Comparison of ENCODE assay signal across 19 mouse cellular contexts in genomic region chr1:179632746-179633413, GRCm38 (mm10). TPM values are rescaled to one million over a fixed set of nuclear protein-coding genes. Genes with fewer than 3 reads are reported as not detected.
DNase-seq lines count a peak whose midpoint lies in the region; ATAC-seq and TF ChIP-seq lines count a peak whose summit lies in the region.
"Had no signal": no experiment of that assay in that cellular context is flagged by ENCODE, and none has a peak within 500 bp of the region (broad histone marks: within the 10 kb centered on the region; RNA-seq: fewer than 3 reads in every experiment).

No protein-coding gene starts in this region.

- peak; percentile 81 for DNase-seq in heart, adult 11 months
- no peak for DNase-seq in heart, adult 2 months
- DNase-seq in thymus, adult 2 months = no peak
- no peak for DNase-seq in thymus, postnatal 10 days (ENCODE audit: low spot score in 2 of 2)
- no peak for DNase-seq in kidney, adult 18-20 months
- DNase-seq: cerebellum, adult 11-12 months; gastrocnemius, postnatal 10 days had no signal

- H3K27ac ChIP-seq in heart, adult 2 months = no peak overlapping the region
- H3K27ac ChIP-seq in thymus, adult 2 months (ENCODE audit: control insufficient read depth, insufficient read depth, low read length) = no peak overlapping the region
- H3K27ac ChIP-seq in forebrain, embryonic 12.5 days = no peak overlapping the region
- H3K27ac ChIP-seq: embryonic facial prominence, embryonic 10.5 days; forebrain, embryonic 10.5 days; forebrain, embryonic 15.5 days; hindbrain, embryonic 10.5 days; hindbrain, embryonic 14.5 days had no signal

- H3K4me2 ChIP-seq in forebrain, embryonic 12.5 days = no peak overlapping the region
- H3K4me2 ChIP-seq: forebrain, embryonic 15.5 days; hindbrain, embryonic 14.5 days had no signal

- no peaks in the 10 kb centered on the region for H3K4me1 ChIP-seq in heart, adult 2 months (ENCODE audit: control insufficient read depth, insufficient read depth, low read length)
- H3K4me1 ChIP-seq in thymus, adult 2 months (replicated peaks; ENCODE audit: control insufficient read depth, insufficient read depth, low read length) = no peaks in the 10 kb centered on the region
- H3K4me1 ChIP-seq in forebrain, embryonic 12.5 days = no peaks in the 10 kb centered on the region
- H3K4me1 ChIP-seq: embryonic facial prominence, embryonic 10.5 days; forebrain, embryonic 15.5 days; hindbrain, embryonic 10.5 days had no signal

- TF ChIP-seq CTCF in heart, adult 2 months (IDR thresholded peaks at IDR 0.05) = no peak
- TF ChIP-seq CTCF in thymus, adult 2 months (IDR thresholded peaks at IDR 0.05; ENCODE audit: borderline replicate concordance, control insufficient read depth, extremely low read depth, insufficient read depth, low read length, poor library complexity) = 0 out of 2 replicates have a peak, but pooled peaks have one; percentile 21

- H3K27me3 ChIP-seq in heart, adult 2 months (ENCODE audit: control insufficient read depth, insufficient read depth, low read length) = no peaks in the 10 kb centered on the region
- no peaks in the 10 kb centered on the region for H3K27me3 ChIP-seq in thymus, adult 2 months (ENCODE audit: control insufficient read depth, insufficient read depth, low read length)
- H3K27me3 ChIP-seq in forebrain, embryonic 12.5 days = no peaks in the 10 kb centered on the region
- H3K27me3 ChIP-seq: CH12.LX; forebrain, embryonic 15.5 days; Patski had no signal

- no peak for TF ChIP-seq EP300 in heart, adult 2 months (IDR thresholded peaks at IDR 0.05; ENCODE audit: insufficient read depth, low read depth, low read length)

- no peak overlapping the region for H3K4me3 ChIP-seq in heart, adult 2 months
- no peak overlapping the region for H3K4me3 ChIP-seq in thymus, adult 2 months (ENCODE audit: control insufficient read depth, insufficient read depth, low read length)
- no peak overlapping the region for H3K4me3 ChIP-seq in forebrain, embryonic 12.5 days (replicated peaks)
- H3K4me3 ChIP-seq: embryonic facial prominence, embryonic 10.5 days; erythroblast, embryonic 14.5 days; forebrain, embryonic 10.5 days; forebrain, embryonic 15.5 days; hindbrain, embryonic 10.5 days had no signal

- peak; percentile 40; the same call in 1 of the 2 replicates for ATAC-seq in granulocyte monocyte progenitor cell, adult 5-6 weeks (replicated peaks; ENCODE audit: poor library complexity, severe bottlenecking)
- ATAC-seq in forebrain, embryonic 12.5 days (ENCODE audit: low FRiP score) = no peak
- ATAC-seq: activated CD4-positive, CD25-positive, alpha-beta regulatory T cell, adult 4 months; forebrain, embryonic 15.5 days; intestine, embryonic 16.5 days; Patski had no signal

- intact Hi-C loops in heart, adult 2 months (cut with DNase I) = no loop called here

- H3K9ac ChIP-seq in heart, adult 2 months (ENCODE audit: low read depth, low read length) = no peak overlapping the region
- H3K9ac ChIP-seq in forebrain, embryonic 12.5 days = no peak overlapping the region
- H3K9ac ChIP-seq: forebrain, embryonic 15.5 days; hindbrain, embryonic 14.5 days had no signal

- no peaks in the 10 kb centered on the region for H3K36me3 ChIP-seq in heart, adult 2 months (ENCODE audit: control insufficient read depth, insufficient read depth, low read length)
- no peaks in the 10 kb centered on the region for H3K36me3 ChIP-seq in thymus, adult 2 months (ENCODE audit: control insufficient read depth, insufficient read depth, low read length)
- H3K36me3 ChIP-seq in forebrain, embryonic 12.5 days (replicated peaks) = no peaks in the 10 kb centered on the region
- H3K36me3 ChIP-seq: embryonic facial prominence, embryonic 10.5 days; forebrain, embryonic 10.5 days; forebrain, embryonic 15.5 days; hindbrain, embryonic 10.5 days had no signal

- no peaks in the 10 kb centered on the region for H3K79me2 ChIP-seq in heart, adult 2 months (replicated peaks; ENCODE audit: control insufficient read depth, insufficient read depth, low read length)

- TF ChIP-seq POLR2A in heart, adult 2 months (IDR thresholded peaks at IDR 0.05; ENCODE audit: insufficient read depth, low read depth, low read length) = no peak
- no peak for TF ChIP-seq POLR2A in thymus, adult 2 months (IDR thresholded peaks at IDR 0.05; ENCODE audit: control insufficient read depth, extremely low read depth, insufficient read depth, low read length, poor library complexity)

- no peaks in the 10 kb centered on the region for H3K9me3 ChIP-seq in forebrain, embryonic 12.5 days
- H3K9me3 ChIP-seq: embryonic facial prominence, embryonic 10.5 days; forebrain, embryonic 10.5 days; forebrain, embryonic 15.5 days; hindbrain, embryonic 10.5 days had no signal

- WGBS in heart, adult 2 months = 79% methylated on average over 11 of the region's 11 CpGs
- 59% methylated on average over 11 of the region's 11 CpGs for WGBS in thymus, adult 2 months
- WGBS in forebrain, embryonic 12.5 days = 83% methylated on average over 11 of the region's 11 CpGs

RNA-seq across cellular contexts. Expression of gene Sccpdh, which starts 35.1 kb away (rescaled TPM):
- total RNA-seq in heart, adult 2 months (2021) = 10 to 100 TPM; 47.9 to 49.4 TPM
- 23.6 and 72.3 TPM in 2 replicates for polyA plus RNA-seq in heart, adult 2 months (2012; rRNA removed)
- polyA plus RNA-seq in thymus, adult 2 months (2012; rRNA removed) = 1.9 and 3.0 TPM in 2 replicates
- 14.8 and 20.4 TPM in 2 replicates for total RNA-seq in granulocyte monocyte progenitor cell, adult 5-6 weeks (2014; fragmentation: Nextera tagmentation)
- 49.9 and 60.4 TPM in 2 replicates for total RNA-seq in granulocyte monocyte progenitor cell, adult 5-6 weeks (2017)
- 82.2 and 83.1 TPM in 2 replicates for polyA plus RNA-seq in forebrain, embryonic 12.5 days (2016; fragmentation: Nextera tagmentation; extraction: Ambion mirVana)
- polyA plus RNA-seq: erythroblast, embryonic 14.5 days had no signal
